Mouse (Mus musculus) megakaryocyte, embryonic 14.5 days (primary cell): Measurements from ENCODE around the gene Smg6. TPM values are rescaled to one million over a fixed set of nuclear protein-coding genes. Genes with fewer than 3 reads are reported as not detected.

ENCODE experiments used
- H3K27me3 ChIP-seq: replicated peaks from 2 replicates; pipeline ENCODE3; 2012; ENCODE audit warnings: inconsistent platforms
- H3K36me3 ChIP-seq: replicated peaks from 2 replicates; pipeline ENCODE3; 2012; ENCODE audit warnings: low read length, inconsistent platforms, mixed read lengths
- H3K4me1 ChIP-seq: 2 replicates; pipeline ENCODE4 v1.6.1; 2012; ENCODE audit warnings: inconsistent platforms
- H3K4me3 ChIP-seq: replicated peaks from 2 replicates; pipeline ENCODE3; 2012; ENCODE audit warnings: moderate library complexity, mild to moderate bottlenecking, inconsistent platforms
- H3K9me3 ChIP-seq: 2 replicates; pipeline ENCODE4 v1.6.1; 2012; ENCODE audit warnings: inconsistent platforms
- FLI1 ChIP-seq: IDR thresholded peaks from 2 replicates; pipeline ENCODE4 v1.6.1; 2012; ENCODE audit warnings: low read length, inconsistent platforms, mixed read lengths
- GATA1 ChIP-seq: IDR thresholded peaks from 3 replicates; pipeline ENCODE4 v1.6.1; 2012; ENCODE audit warnings: mixed read lengths, low read length, inconsistent platforms, borderline replicate concordance
- polyA plus RNA-seq: library from polyadenylated mRNA; stranded (reverse); fragments of >175 nt; gene quantifications from 2 replicates; pipeline ENCODE4 v1.2.3, GENCODE M21; 2012; ENCODE audit warnings: low replicate concordance; ENCODE audit not compliant: insufficient read depth

Gene Smg6
- polyA plus RNA-seq, result 30.5 and 35.3 TPM in 2 replicates

DNA sequence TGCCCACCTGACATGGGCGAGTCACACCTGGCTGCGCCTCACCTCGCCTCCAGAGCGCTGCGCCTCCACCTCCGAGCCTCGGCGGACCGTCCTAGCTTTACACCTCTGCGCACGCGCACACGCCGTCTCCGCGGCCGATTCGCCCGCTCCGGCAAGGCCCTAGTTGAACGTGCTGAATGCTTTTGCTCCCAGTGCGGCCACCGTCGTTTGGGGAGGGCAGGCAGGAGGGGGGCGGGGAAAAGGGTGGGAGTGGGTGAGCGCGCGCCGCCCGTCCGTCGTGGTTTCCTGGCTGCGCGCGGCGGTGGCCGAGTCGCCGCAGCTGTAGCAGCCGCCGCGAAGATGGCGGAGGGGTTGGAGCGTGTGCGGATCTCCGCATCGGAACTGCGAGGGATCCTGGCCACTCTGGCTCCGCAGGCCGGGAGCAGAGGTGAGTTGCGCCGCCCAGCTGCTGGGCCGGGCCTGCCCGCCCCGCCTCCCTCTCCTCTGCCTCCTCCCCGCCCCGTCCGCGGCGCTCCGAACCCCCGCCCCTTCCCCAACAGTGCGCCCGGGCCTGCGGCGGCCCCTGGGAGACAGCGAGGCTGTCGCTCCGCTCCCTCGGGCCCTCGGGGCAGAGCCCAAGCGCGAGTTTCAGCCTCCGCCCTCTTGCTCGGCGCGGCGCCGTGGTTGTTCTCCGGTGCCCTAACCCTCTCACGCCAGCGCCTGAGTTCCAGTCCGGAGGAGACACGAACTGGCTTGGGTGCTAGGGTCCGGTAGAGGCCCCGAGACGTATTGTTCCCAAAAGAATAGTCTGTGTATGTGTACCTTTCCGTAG is at the start of gene Smg6, which contains the start of gene Srr:
Smg6 (plus strand) TSS at position 247 of the 811 bp plus-strand sequence.
Srr (minus strand) TSS at position 372 of the 811 bp plus-strand sequence.
- Histone ChIP-seq H3K36me3 (peaks cover 21% of the 10 kb centered on the region), H3K9me3 (no peaks in the 10 kb centered on the region), H3K4me1 (peaks cover 44% of the 10 kb centered on the region), H3K27me3 (no peaks in the 10 kb centered on the region), H3K4me3 (peak within 1 kb of the TSS; percentile 100)
- TF ChIP-seq FLI1 (no peak), GATA1 (no peak)

DNA sequence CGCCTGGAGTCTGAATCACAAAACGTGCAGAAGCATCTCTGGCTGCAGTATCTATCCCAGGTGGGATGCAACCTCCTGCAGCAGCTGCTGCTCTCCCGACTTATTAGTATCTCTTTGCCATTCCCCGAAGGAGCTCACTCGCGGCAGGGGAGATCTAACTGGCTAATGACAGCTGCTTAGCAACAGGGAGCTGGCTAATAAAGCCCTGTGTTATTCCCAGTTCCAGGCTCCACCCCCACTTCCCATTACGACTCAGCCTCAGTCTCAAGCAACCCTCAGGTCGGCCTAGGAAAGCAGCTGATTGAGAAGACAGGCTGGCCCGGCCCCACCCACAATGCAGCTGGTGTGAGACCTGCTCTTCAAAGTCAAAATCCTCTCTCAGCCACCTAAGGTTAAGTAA is 48.8 kb upstream of the Smg6 start:
- Histone ChIP-seq H3K9me3 (no peaks in the 10 kb centered on the region), H3K4me3 (no peak overlapping the region), H3K4me1 (peaks cover 21% of the 10 kb centered on the region), H3K36me3 (no peaks in the 10 kb centered on the region), H3K27me3 (peaks cover 9% of the 10 kb centered on the region)
- TF ChIP-seq FLI1 (no peak), GATA1 (no peak)

DNA sequence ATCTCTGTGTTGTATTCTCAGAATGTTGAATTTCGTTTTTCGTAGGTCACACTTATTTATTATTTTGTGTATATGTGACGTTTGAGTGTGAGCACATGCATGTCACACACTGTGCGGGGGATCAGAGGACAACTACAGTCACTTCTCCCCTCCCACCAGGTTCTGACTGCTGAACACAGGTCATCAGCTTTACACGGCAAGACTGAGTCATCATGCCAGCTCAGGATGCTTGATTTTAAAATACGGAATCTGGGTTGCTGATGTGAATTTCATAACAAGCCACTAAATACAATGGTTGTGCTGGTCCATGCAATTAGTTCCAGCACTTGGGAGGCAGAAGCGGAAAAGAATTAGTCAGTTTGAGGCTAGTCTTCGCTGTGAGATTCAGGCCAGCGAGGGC is 44.6 kb upstream of the Smg6 start:
- Histone ChIP-seq H3K36me3 (peaks cover 7% of the 10 kb centered on the region), H3K4me3 (no peak overlapping the region), H3K9me3 (no peaks in the 10 kb centered on the region), H3K4me1 (peaks cover 7% of the 10 kb centered on the region), H3K27me3 (peaks cover 3% of the 10 kb centered on the region)
- TF ChIP-seq GATA1 (no peak), FLI1 (no peak)

DNA sequence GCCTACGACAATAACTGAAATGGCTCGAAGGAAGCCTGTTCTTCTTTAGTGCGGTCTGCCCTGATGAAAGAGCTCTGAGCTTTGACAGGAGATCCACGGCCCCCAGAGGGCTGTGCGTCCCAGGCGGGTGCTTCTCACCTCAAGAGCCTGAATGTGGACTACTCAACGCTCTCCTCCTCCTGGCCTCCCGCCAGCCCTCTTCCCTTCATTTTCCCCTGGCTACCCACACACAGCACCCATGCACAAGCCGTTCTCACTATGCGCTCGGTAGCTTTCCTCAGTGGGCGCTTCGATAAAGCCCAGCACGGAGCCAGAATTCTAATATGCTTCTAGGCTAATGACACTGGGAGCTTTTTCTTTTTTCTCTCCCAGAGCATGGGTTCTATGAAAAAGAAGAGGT is 43.6 kb upstream of the Smg6 start:
- Histone ChIP-seq H3K9me3 (no peaks in the 10 kb centered on the region), H3K36me3 (peaks cover 7% of the 10 kb centered on the region), H3K4me3 (no peak overlapping the region), H3K4me1 (peaks cover 1% of the 10 kb centered on the region), H3K27me3 (no peaks in the 10 kb centered on the region)
- TF ChIP-seq FLI1 (no peak), GATA1 (no peak)

DNA sequence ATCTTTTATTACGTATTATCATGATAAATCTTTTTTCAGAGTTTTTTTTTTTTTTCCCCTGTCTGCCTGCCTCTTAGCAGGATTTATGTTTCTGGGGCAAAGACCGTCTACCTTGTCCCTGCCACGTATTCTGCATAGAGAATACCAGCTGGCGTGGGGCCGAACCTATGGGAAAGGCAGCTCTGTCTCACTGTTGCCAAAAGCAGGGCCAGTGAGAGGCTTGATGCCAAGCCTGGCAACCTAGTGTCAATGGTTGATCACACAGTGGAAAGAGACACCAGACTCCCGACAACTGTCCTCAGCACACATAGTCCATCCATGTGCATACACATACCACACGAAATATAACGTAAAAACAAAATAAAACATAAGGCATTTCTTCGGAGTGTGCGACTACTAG is 42.5 kb upstream of the Smg6 start:
- Histone ChIP-seq H3K9me3 (no peaks in the 10 kb centered on the region), H3K27me3 (no peaks in the 10 kb centered on the region), H3K4me3 (no peak overlapping the region), H3K36me3 (peaks cover 7% of the 10 kb centered on the region), H3K4me1 (no peaks in the 10 kb centered on the region)
- TF ChIP-seq GATA1, result no peak
- no peak for TF ChIP-seq FLI1

- H3K36me3 ChIP-seq, result peaks cover 3% of the 10 kb centered on the region
- no peaks in the 10 kb centered on the region for H3K9me3 ChIP-seq
- H3K27me3 ChIP-seq, result no peaks in the 10 kb centered on the region
- H3K4me3 ChIP-seq, result no peak overlapping the region
- peaks cover 44% of the 10 kb centered on the region for H3K4me1 ChIP-seq
- no peak for TF ChIP-seq GATA1
- TF ChIP-seq FLI1, result no peak
These were observed 31.0 kb upstream of the Smg6 start for GRCm38 (mm10) chr11:74894619-74895018.

DNA sequence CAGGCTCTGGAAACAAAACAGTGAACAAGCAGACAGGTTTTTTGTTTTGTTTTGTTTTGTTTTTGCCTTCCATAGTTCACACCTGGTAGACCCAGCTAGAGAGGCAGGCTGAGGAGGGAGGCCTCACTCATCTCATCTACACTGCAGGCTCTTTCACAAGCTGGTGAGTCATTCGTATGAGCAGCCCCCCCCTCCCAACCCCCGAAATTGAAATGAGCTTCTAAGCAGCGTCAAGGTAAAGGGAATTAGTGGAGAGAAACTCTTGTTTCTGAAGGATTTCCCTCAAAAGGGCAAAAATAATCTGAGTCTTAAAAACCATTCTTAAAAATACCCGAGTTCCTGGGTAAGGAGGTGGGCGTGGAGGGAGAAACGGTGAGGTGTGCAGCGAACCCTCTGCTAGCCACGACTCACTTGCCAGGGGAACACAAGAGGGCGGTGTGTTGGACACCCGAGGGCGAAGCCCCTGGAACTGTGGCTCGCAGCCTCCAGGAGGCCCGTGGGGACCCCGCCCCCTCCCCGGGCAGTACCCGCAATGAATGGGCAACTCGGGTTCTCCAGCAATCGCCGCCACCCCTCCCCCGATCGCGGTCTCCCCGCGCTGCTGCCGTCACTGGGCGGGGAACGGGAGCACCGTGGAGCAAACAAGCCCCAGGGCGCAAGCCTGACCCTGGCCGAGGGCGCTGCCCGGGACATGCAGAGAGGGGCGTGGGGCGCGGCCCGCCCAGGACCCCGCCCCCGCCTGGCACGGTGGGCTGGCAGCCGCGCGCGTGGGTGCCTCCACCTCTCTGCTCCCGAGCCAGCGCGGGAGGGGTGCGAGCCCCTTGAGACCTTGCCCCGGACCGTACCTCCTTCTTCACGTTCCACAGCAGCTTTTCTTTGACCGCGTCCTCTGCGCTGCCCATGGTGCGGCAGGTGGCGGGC is 29.4 kb upstream of the Smg6 start:
- no peaks in the 10 kb centered on the region for H3K27me3 ChIP-seq
- peak overlapping the region; percentile 99 for H3K4me3 ChIP-seq

GRCm38 (mm10) chr11:74896901-74897677 is 28.5 kb upstream of the Smg6 start, which contains the start of gene Sgsm2:
Gene Sgsm2 (minus strand): TSS chr11:74897060.
- H3K27me3 ChIP-seq, result no peaks in the 10 kb centered on the region
- H3K4me1 ChIP-seq, result peaks cover 61% of the 10 kb centered on the region
- TF ChIP-seq FLI1, result no peak
- TF ChIP-seq GATA1, result no peak
- H3K9me3 ChIP-seq, result no peaks in the 10 kb centered on the region
- H3K36me3 ChIP-seq, result peaks cover 28% of the 10 kb centered on the region
- peak within 1 kb of the TSS; percentile 99 for H3K4me3 ChIP-seq

More for the DNA sequence above, 29.4 kb upstream of the Smg6 start:
- Histone ChIP-seq H3K4me1 (peaks cover 59% of the 10 kb centered on the region), H3K9me3 (no peaks in the 10 kb centered on the region), H3K36me3 (peaks cover 19% of the 10 kb centered on the region)
- TF ChIP-seq GATA1, result no peak
- no peak for TF ChIP-seq FLI1

- Histone ChIP-seq H3K4me3 (peak within 1 kb of the TSS; percentile 99), H3K36me3 (peaks cover 35% of the 10 kb centered on the region), H3K27me3 (no peaks in the 10 kb centered on the region), H3K9me3 (no peaks in the 10 kb centered on the region), H3K4me1 (peaks cover 61% of the 10 kb centered on the region)
- TF ChIP-seq FLI1 (peak; percentile 66; the same call in 1 of the 2 replicates), GATA1 (no peak)
These were observed 27.7 kb upstream of the Smg6 start, which contains the start of gene Tsr1 for GRCm38 (mm10) chr11:74897678-74898516. Gene Tsr1 (plus strand): TSS chr11:74898071.
